Mouse (Mus musculus): Measurements from ENCODE around the gene Gabpa. TPM values are rescaled to one million over a fixed set of nuclear protein-coding genes. Genes with fewer than 3 reads are reported as not detected.
A peak's percentile ranks its signal among the peaks of the same experiment; 100 is the strongest.

Gene Gabpa
- polyA plus RNA-seq (2015; fragmentation: Nextera tagmentation; extraction: Ambion mirVana): 26.4 and 26.9 TPM in 2 replicates

DNA sequence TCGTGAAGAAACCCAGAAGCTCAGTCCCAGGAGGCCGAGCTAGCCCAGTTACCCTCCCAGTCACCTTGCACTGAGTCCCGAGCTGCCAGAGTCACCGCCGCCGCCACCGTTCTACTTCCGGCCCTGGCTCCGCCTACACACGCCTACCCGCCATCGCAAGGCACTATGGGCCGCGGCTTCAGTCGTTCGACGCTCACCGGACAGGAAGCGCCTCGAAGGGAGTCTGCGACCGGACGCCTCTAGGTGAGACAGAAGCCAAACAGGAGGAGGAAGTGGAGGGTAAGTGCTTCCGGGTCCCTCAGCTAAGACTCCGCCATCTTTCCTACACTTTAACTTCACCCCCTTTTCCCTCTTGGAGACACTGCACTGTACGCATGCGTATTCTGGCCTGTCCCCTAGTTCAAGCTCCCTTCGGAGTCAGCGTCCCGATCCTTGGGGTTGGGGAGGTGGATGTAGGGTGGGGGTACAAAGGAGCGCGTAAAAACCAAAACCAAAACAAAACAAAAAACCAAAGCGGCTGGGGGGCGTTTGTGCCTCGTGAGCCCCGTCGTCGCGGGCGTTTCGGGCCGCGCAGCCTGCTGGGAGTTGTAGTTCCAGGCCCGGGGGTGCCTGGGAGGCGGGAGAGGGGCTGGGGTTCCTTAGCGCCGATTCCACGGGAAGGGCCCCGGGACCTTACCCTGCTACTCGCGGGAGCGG lies at the start of gene Gabpa:
Gene Gabpa, plus strand, starts transcription at position 181 of the 696 bp plus-strand sequence.
- ATAC-seq (replicated peaks): peak; percentile 97
- Histone ChIP-seq H3K9ac (replicated peaks) (peak within 1 kb of the TSS; percentile 96), H3K4me1 (peaks cover 44% of the 10 kb centered on the region), H3K27me3 (no peaks in the 10 kb centered on the region), H3K27ac (replicated peaks) (peak within 1 kb of the TSS; percentile 96), H3K4me2 (replicated peaks) (peak within 1 kb of the TSS; percentile 86), H3K36me3 (peaks cover 22% of the 10 kb centered on the region), H3K9me3 (no peaks in the 10 kb centered on the region), H3K4me3 (peak within 1 kb of the TSS; percentile 88)
- WGBS: under 1% methylated on average over 52 of the region's 52 CpGs

DNA sequence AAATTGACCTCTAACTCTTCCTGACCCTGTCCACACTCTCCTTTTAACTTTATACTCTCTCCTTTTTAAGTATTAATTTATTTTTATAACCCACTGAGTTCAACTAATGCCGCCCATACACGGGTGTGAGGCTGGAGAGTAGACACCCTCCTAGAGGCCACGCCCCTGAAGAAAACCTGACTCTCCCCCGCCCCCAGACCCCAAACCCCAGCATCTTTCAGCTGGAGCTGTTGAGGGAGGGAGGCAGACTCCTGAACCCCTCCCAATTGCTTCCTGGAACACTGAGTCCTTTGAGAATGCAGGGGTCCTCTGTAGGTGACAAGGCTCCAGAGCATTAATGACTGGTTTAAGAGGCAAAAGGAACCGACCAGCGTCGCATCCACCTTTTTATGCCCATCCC lies 49.8 kb upstream of the Gabpa start:
- 17% methylated on average over 7 of the region's 7 CpGs for WGBS
- Histone ChIP-seq H3K4me1 (0 out of 2 replicates have a peak, but pooled peaks cover 7% of the 10 kb centered on the region), H3K4me2 (replicated peaks) (no peak overlapping the region), H3K27me3 (no peaks in the 10 kb centered on the region), H3K9me3 (no peaks in the 10 kb centered on the region), H3K9ac (replicated peaks) (no peak overlapping the region), H3K4me3 (no peak overlapping the region), H3K36me3 (no peaks in the 10 kb centered on the region), H3K27ac (replicated peaks) (no peak overlapping the region)
- ATAC-seq (replicated peaks): no peak

DNA sequence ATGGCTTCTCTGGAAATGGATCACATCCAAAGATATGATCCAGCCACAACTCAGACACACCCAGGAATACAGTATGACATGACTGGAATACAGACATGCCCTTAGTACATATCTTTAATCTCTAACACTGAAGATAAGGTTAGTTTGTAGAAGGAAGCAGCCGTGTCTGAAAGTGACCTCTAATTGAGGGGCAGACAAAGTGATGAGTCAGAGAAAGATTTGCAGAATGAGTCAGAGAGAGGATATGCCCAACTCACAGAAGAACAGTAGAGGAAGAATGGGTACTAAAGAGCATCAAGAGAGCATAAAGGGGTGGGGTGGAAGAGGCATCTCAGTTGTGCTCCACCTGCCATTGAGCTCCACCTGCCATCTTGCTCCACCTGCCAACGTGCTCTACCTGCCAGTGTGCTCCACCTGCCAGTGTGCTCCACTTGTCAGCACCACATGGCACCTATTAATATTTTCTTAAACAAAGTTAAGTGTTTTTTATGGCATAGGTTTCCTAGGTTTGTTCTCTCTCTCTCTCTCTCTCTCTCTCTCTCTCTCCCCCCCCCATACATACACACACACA lies 44.0 kb upstream of the Gabpa start:
- Histone ChIP-seq H3K4me2 (replicated peaks) (no peak overlapping the region), H3K27ac (replicated peaks) (no peak overlapping the region), H3K4me1 (no peaks in the 10 kb centered on the region), H3K9ac (replicated peaks) (no peak overlapping the region), H3K36me3 (no peaks in the 10 kb centered on the region), H3K4me3 (no peak overlapping the region), H3K27me3 (no peaks in the 10 kb centered on the region), H3K9me3 (no peaks in the 10 kb centered on the region)
- WGBS: 94% methylated on average over 2 of the region's 2 CpGs
- no peak for ATAC-seq (replicated peaks)

DNA sequence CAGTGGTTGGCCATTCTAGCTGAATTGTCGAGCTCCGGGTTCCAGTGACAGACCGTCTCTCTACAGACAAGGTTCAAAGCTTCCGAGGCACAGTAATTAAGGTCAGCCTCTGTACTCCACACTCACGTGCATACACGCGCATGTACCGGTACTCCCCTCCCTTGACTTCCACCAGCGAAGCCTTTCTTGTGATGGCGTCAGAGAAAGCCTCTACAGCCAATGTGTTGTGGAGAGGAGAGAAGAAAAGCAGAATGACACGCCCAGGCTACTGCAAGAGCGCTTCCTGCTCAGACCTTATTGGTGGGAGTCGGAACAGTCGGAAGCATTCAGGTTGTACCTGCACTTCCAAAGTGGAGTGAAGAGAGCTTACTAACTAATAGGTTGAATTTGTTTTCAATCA lies 41.3 kb upstream of the Gabpa start:
- no peaks in the 10 kb centered on the region for H3K27me3 ChIP-seq
- WGBS: 84% methylated on average over 14 of the region's 14 CpGs
- H3K27ac ChIP-seq (replicated peaks): no peak overlapping the region
- no peak for ATAC-seq (replicated peaks)
- H3K4me1 ChIP-seq: no peaks in the 10 kb centered on the region
- H3K36me3 ChIP-seq: no peaks in the 10 kb centered on the region
- no peaks in the 10 kb centered on the region for H3K9me3 ChIP-seq
- H3K9ac ChIP-seq (replicated peaks): no peak overlapping the region
- no peak overlapping the region for H3K4me2 ChIP-seq (replicated peaks)
- no peak overlapping the region for H3K4me3 ChIP-seq

DNA sequence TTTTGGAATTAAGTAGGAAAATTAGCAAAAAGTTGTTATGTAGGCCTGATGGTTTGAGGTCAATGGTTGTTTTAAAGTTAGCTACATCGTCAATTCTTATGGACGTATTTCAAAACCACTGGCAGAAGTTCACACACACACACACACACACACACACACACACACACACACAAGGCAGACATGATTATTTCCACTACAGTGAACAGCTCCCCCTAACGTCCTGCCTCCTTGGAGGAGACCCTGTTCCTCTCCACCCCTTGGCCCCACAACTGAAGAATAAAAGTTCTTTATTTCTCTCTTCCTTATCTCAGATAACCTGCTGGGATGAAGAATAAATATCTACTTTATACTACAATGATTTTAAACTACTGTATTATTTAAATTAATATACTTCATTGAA lies 39.4 kb upstream of the Gabpa start:
- no peaks in the 10 kb centered on the region for H3K27me3 ChIP-seq
- H3K36me3 ChIP-seq: no peaks in the 10 kb centered on the region
- no peaks in the 10 kb centered on the region for H3K4me1 ChIP-seq
- no peak overlapping the region for H3K4me2 ChIP-seq (replicated peaks)
- WGBS: 62% methylated on average over 3 of the region's 3 CpGs
- H3K4me3 ChIP-seq: no peak overlapping the region
- H3K9ac ChIP-seq (replicated peaks): no peak overlapping the region
- no peak overlapping the region for H3K27ac ChIP-seq (replicated peaks)
- H3K9me3 ChIP-seq: no peaks in the 10 kb centered on the region
- no peak for ATAC-seq (replicated peaks)

DNA sequence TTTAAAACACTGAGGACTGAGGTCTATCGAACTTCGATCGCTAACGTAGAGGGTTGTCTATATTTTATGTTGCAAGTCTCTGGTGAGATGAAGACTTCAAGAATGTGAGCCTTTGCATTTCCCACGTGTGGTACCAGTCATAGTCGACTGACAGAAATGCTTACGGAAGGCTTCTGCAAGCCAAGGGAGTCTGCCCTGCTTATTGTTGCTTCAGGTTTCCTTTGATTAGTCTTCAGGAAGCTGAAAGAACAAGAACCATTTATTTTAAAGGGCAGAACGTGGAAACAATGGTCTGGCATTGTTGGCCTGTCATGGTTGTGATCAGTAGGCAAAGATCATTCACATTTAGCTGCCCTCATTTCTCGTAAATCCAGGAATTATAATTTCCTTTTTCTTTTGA lies 38.0 kb upstream of the Gabpa start:
- no peak overlapping the region for H3K4me3 ChIP-seq
- no peaks in the 10 kb centered on the region for H3K4me1 ChIP-seq
- no peak for ATAC-seq (replicated peaks)
- H3K27ac ChIP-seq (replicated peaks): no peak overlapping the region
- no peaks in the 10 kb centered on the region for H3K27me3 ChIP-seq
- no peaks in the 10 kb centered on the region for H3K36me3 ChIP-seq
- 80% methylated on average over 9 of the region's 9 CpGs for WGBS
- H3K4me2 ChIP-seq (replicated peaks): no peak overlapping the region
- no peaks in the 10 kb centered on the region for H3K9me3 ChIP-seq
- H3K9ac ChIP-seq (replicated peaks): no peak overlapping the region

DNA sequence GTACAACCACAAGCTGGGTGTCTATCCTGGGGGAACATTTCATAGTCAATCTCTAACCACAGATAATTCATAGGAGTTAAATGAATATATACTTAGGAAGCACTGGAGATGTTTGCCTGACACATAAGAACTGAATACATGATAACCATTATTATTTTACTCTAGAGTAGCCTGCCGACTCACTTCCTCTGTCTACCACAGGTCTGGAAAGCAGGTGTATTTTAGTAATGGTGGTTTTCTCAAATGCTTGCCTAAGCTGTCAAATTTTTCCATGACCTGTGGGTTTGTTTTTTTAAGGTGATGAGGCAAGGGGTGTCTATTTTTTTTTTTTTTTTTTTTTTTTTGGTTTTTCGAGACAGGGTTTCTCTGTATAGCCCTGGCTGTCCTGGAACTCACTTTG lies 34.7 kb upstream of the Gabpa start:
- Histone ChIP-seq H3K27ac (replicated peaks) (no peak overlapping the region), H3K9ac (replicated peaks) (no peak overlapping the region), H3K4me2 (replicated peaks) (no peak overlapping the region), H3K4me1 (no peaks in the 10 kb centered on the region), H3K4me3 (no peak overlapping the region), H3K36me3 (no peaks in the 10 kb centered on the region), H3K27me3 (no peaks in the 10 kb centered on the region), H3K9me3 (no peaks in the 10 kb centered on the region)
- WGBS: 96% methylated on average over 1 of the region's 2 CpGs
- no peak for ATAC-seq (replicated peaks)

DNA sequence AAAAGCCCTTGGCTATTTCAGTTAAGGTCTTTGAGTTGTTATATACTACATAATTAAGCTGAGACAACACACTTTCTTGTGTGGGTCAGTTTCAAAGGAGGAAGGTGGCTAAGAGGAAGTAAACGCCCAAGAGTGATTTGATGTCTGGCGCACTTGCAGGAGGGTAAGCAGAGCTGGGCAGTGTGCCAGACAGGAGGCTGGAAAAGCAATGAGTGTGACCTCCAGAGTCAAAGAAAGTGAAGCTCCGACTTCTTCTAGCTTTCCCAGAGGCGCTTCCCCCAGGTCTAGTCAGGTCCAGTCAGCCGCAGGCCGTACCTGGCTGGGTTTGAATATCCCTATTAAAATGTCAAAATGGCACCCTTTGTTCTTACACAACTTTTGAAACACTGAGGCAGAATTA lies 32.5 kb upstream of the Gabpa start:
- Histone ChIP-seq H3K4me2 (replicated peaks) (no peak overlapping the region), H3K4me3 (no peak overlapping the region), H3K36me3 (no peaks in the 10 kb centered on the region), H3K9me3 (no peaks in the 10 kb centered on the region), H3K4me1 (no peaks in the 10 kb centered on the region), H3K27me3 (no peaks in the 10 kb centered on the region), H3K27ac (replicated peaks) (no peak overlapping the region), H3K9ac (replicated peaks) (no peak overlapping the region)
- 72% methylated on average over 6 of the region's 6 CpGs for WGBS
- no peak for ATAC-seq (replicated peaks)

DNA sequence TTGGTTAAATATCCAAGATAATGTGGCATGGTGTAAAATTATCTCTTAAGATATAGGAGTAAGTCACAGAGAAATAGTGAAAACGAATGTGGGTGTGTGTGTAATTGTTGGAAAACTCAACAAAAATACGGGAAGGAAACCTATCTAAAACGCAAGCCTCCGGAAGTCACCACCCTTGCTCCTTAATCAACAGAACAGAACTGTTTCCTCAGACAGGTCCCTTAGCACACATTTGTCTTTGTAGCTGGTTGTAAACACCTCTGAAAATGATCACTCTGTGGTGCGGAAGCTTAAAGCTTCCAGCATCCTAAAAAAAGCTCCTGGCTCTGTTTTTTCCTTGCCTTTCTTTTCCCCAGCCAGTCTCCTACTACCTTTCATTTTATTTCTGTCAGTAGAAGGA lies 29.9 kb upstream of the Gabpa start:
- H3K4me3 ChIP-seq: no peak overlapping the region
- no peak overlapping the region for H3K27ac ChIP-seq (replicated peaks)
- ATAC-seq (replicated peaks): no peak
- no peaks in the 10 kb centered on the region for H3K9me3 ChIP-seq
- WGBS: 91% methylated on average over 5 of the region's 5 CpGs
- H3K9ac ChIP-seq (replicated peaks): no peak overlapping the region
- H3K27me3 ChIP-seq: no peaks in the 10 kb centered on the region
- H3K4me2 ChIP-seq (replicated peaks): no peak overlapping the region
- no peaks in the 10 kb centered on the region for H3K4me1 ChIP-seq
- peaks cover 5% of the 10 kb centered on the region; the same call in 1 of the 2 replicates for H3K36me3 ChIP-seq

DNA sequence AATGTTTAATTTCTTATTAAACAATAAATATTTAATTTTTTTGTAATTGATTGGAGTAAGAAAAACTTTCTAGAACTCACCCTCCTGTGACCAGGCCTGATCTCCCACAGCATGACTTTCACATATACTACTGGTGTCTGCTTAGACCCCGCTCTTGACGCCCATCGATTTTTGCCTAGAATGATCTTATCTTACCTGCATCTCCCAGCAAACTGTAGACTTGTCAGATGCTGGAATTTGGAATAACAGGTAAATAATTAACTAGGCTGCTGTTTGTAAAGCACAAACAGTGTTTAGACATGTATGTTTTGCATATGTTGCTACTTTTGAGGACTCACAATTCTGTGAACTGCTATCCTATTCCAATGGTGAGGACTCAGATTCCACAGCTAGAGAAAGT lies 28.6 kb upstream of the Gabpa start:
- Histone ChIP-seq H3K4me3 (no peak overlapping the region), H3K4me1 (no peaks in the 10 kb centered on the region), H3K4me2 (replicated peaks) (no peak overlapping the region), H3K9me3 (no peaks in the 10 kb centered on the region), H3K36me3 (peaks cover 5% of the 10 kb centered on the region; the same call in 1 of the 2 replicates), H3K27ac (replicated peaks) (no peak overlapping the region), H3K27me3 (no peaks in the 10 kb centered on the region), H3K9ac (replicated peaks) (no peak overlapping the region)
- WGBS: 98% methylated on average over 3 of the region's 3 CpGs
- no peak for ATAC-seq (replicated peaks)

DNA sequence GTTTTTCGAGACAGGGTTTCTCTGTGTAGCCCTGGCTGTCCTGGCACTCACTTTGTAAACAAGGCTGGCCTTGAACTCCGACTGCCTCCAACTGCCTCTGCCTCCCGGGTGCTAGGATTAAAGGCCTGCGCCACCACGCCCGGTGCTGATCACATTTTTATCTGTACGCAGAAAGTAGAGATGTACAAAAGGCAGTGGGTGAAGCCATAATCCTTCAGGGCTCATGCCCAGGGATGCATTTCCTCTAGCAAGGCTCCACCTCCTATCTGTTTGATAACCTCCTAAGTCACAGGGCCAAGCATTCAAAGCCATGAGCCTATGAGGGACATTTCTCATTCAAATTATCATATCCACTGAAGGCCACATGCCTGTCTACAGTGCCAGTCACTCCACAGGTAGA lies 26.9 kb upstream of the Gabpa start:
- H3K4me2 ChIP-seq (replicated peaks): no peak overlapping the region
- H3K4me3 ChIP-seq: no peak overlapping the region
- H3K27ac ChIP-seq (replicated peaks): no peak overlapping the region
- no peaks in the 10 kb centered on the region for H3K9me3 ChIP-seq
- H3K4me1 ChIP-seq: no peaks in the 10 kb centered on the region
- H3K27me3 ChIP-seq: no peaks in the 10 kb centered on the region
- 97% methylated on average over 7 of the region's 7 CpGs for WGBS
- no peak overlapping the region for H3K9ac ChIP-seq (replicated peaks)
- peaks cover 5% of the 10 kb centered on the region; the same call in 1 of the 2 replicates for H3K36me3 ChIP-seq
- ATAC-seq (replicated peaks): no peak

DNA sequence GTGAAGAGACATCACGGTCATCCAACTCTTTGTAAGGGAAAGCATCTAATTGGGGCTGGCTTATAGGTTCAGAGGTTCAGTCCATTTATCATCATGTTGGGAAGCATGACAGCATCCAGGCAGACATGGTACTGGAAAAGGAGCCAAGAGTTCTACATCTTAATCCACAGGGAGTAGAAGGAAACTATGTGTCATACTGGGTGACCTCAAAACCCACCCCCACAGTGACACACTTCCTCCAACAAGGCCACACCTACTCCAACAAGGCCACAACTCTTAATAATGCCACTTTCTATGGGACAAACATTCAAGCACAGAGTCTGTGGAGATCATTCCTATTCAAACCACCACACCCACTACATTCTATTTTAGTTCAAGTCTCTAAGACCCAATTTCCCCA lies 24.5 kb upstream of the Gabpa start:
- Histone ChIP-seq H3K27ac (replicated peaks) (no peak overlapping the region), H3K9me3 (no peaks in the 10 kb centered on the region), H3K9ac (replicated peaks) (no peak overlapping the region), H3K4me1 (no peaks in the 10 kb centered on the region), H3K36me3 (peaks cover 5% of the 10 kb centered on the region; the same call in 1 of the 2 replicates), H3K4me3 (no peak overlapping the region), H3K27me3 (no peaks in the 10 kb centered on the region), H3K4me2 (replicated peaks) (no peak overlapping the region)
- no peak for ATAC-seq (replicated peaks)
- 98% methylated on average over 1 of the region's 1 CpGs for WGBS

DNA sequence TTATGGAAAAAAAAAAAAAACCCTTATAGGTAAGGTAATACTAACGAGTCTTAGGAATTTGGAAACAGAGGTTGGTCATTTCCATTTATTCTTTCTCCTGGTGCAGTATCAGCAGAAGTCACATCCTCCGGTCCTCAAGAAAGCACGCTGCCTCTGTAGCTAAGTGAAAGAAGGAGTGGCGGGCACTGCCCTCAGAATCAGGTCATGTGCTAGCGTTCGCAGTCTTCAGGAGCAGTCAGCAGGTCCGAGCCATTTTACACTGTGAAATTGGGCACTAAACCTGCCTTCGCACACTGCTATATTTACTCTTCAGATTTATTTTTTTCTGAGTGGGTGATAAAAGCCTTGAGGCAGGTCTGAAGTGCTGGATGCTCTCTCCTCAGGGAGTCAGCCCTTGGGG lies 20.9 kb upstream of the Gabpa start:
- Histone ChIP-seq H3K9me3 (no peaks in the 10 kb centered on the region), H3K4me2 (replicated peaks) (no peak overlapping the region), H3K27me3 (no peaks in the 10 kb centered on the region), H3K36me3 (no peaks in the 10 kb centered on the region), H3K9ac (replicated peaks) (no peak overlapping the region), H3K4me3 (no peak overlapping the region), H3K27ac (replicated peaks) (no peak overlapping the region), H3K4me1 (no peaks in the 10 kb centered on the region)
- ATAC-seq (replicated peaks): no peak
- WGBS: 89% methylated on average over 8 of the region's 8 CpGs

Measured in forebrain, embryonic 15.5 days (tissue).